Comparison of ENCODE assay signal across 9 mouse cellular contexts in genomic region chr3:52087636-52088280, GRCm38 (mm10). TPM values are rescaled to one million over a fixed set of nuclear protein-coding genes. Genes with fewer than 3 reads are reported as not detected.
DNase-seq lines count a peak whose midpoint lies in the region; ATAC-seq and TF ChIP-seq lines count a peak whose summit lies in the region.
"Had no signal": no experiment of that assay in that cellular context is flagged by ENCODE, and none has a peak within 500 bp of the region (broad histone marks: within the 10 kb centered on the region; RNA-seq: fewer than 3 reads in every experiment).

No protein-coding gene starts in this region.

- WGBS in kidney, embryonic 15.5 days = 68% methylated on average over 7 of the region's 7 CpGs
- WGBS in embryonic facial prominence, embryonic 15.5 days = 69% methylated on average over 7 of the region's 7 CpGs
- 40% methylated on average over 7 of the region's 7 CpGs for WGBS in hindbrain, postnatal 0 days
- WGBS in midbrain, postnatal 0 days = 41% methylated on average over 7 of the region's 7 CpGs

- H3K36me3 ChIP-seq in kidney, embryonic 15.5 days = no peaks in the 10 kb centered on the region
- no peaks in the 10 kb centered on the region for H3K36me3 ChIP-seq in embryonic facial prominence, embryonic 15.5 days
- H3K36me3 ChIP-seq in hindbrain, postnatal 0 days (ENCODE audit: insufficient read depth, low read length) = no peaks in the 10 kb centered on the region
- H3K36me3 ChIP-seq in midbrain, postnatal 0 days (ENCODE audit: insufficient read depth, low read length) = no peaks in the 10 kb centered on the region

- H3K9me3 ChIP-seq in kidney, embryonic 15.5 days (replicated peaks) = no peaks in the 10 kb centered on the region
- H3K9me3 ChIP-seq in embryonic facial prominence, embryonic 15.5 days (replicated peaks) = no peaks in the 10 kb centered on the region
- H3K9me3 ChIP-seq in hindbrain, postnatal 0 days (ENCODE audit: low read length) = no peaks in the 10 kb centered on the region
- no peaks in the 10 kb centered on the region for H3K9me3 ChIP-seq in midbrain, postnatal 0 days (ENCODE audit: low read length)

- no peak overlapping the region for H3K4me2 ChIP-seq in kidney, embryonic 15.5 days
- no peak overlapping the region for H3K4me2 ChIP-seq in embryonic facial prominence, embryonic 15.5 days (replicated peaks)
- peak overlapping the region; percentile 46; the same call in 1 of the 2 replicates for H3K4me2 ChIP-seq in hindbrain, postnatal 0 days (ENCODE audit: low read depth, low read length)
- no peak overlapping the region for H3K4me2 ChIP-seq in midbrain, postnatal 0 days (ENCODE audit: low read depth, low read length, poor library complexity, severe bottlenecking)

- no peaks in the 10 kb centered on the region for H3K27me3 ChIP-seq in kidney, embryonic 15.5 days
- H3K27me3 ChIP-seq in embryonic facial prominence, embryonic 15.5 days = no peaks in the 10 kb centered on the region
- no peaks in the 10 kb centered on the region for H3K27me3 ChIP-seq in hindbrain, postnatal 0 days (ENCODE audit: insufficient read depth, low read length)
- H3K27me3 ChIP-seq in midbrain, postnatal 0 days (ENCODE audit: insufficient read depth, low read length) = no peaks in the 10 kb centered on the region
- H3K27me3 ChIP-seq: Patski had no signal

- H3K27ac ChIP-seq in kidney, embryonic 15.5 days = peak overlapping the region; percentile 87
- H3K27ac ChIP-seq in embryonic facial prominence, embryonic 15.5 days (replicated peaks) = peak overlapping the region; percentile 71
- H3K27ac ChIP-seq in hindbrain, postnatal 0 days = peak overlapping the region; percentile 73
- H3K27ac ChIP-seq in midbrain, postnatal 0 days (ENCODE audit: low read depth, low read length) = peak overlapping the region; percentile 67

- H3K9ac ChIP-seq in kidney, embryonic 15.5 days = 0 out of 2 replicates have a peak overlapping the region, but pooled peaks have one; percentile 33
- H3K9ac ChIP-seq in embryonic facial prominence, embryonic 15.5 days = no peak overlapping the region
- no peak overlapping the region; the same call in 1 of the 2 replicates for H3K9ac ChIP-seq in hindbrain, postnatal 0 days (replicated peaks; ENCODE audit: low read length)
- H3K9ac ChIP-seq in midbrain, postnatal 0 days (replicated peaks; ENCODE audit: low read length, poor library complexity, severe bottlenecking) = no peak overlapping the region

- ATAC-seq in kidney, embryonic 15.5 days (replicated peaks; ENCODE audit: low FRiP score) = no peak; the same call in 1 of the 2 replicates
- ATAC-seq in embryonic facial prominence, embryonic 15.5 days (ENCODE audit: insufficient number of reproducible peaks, low FRiP score, low TSS enrichment, low read depth) = no peak
- ATAC-seq in hindbrain, postnatal 0 days = peak; percentile 24; the same call in 1 of the 2 replicates
- no peak; the same call in 1 of the 2 replicates for ATAC-seq in midbrain, postnatal 0 days (ENCODE audit: low FRiP score)
- ATAC-seq in erythroblast, adult 5-6 weeks (replicated peaks; ENCODE audit: low FRiP score, poor library complexity, severe bottlenecking) = no peak

- peaks cover 62% of the 10 kb centered on the region for H3K4me1 ChIP-seq in kidney, embryonic 15.5 days
- H3K4me1 ChIP-seq in embryonic facial prominence, embryonic 15.5 days = peaks cover 31% of the 10 kb centered on the region
- H3K4me1 ChIP-seq in hindbrain, postnatal 0 days (ENCODE audit: insufficient read depth, low read length) = peaks cover 20% of the 10 kb centered on the region; the same call in 1 of the 2 replicates
- peaks cover 14% of the 10 kb centered on the region; the same call in 1 of the 2 replicates for H3K4me1 ChIP-seq in midbrain, postnatal 0 days (ENCODE audit: insufficient read depth, low read length)

- no peak for TF ChIP-seq CTCF in hindbrain, postnatal 0 days (IDR thresholded peaks at IDR 0.05; ENCODE audit: low read depth)
- TF ChIP-seq CTCF in midbrain, postnatal 0 days (IDR thresholded peaks at IDR 0.05) = no peak

- DNase-seq in kidney, postnatal 4 days = no peak
- DNase-seq in hindbrain, postnatal 0 days (ENCODE audit: low spot score) = no peak
- no peak for DNase-seq in midbrain, postnatal 0 days (ENCODE audit: low spot score)
- no peak for DNase-seq in layer of hippocampus, postnatal 25 days (ENCODE audit: extremely low spot score in 1 of 2, low spot score in 1 of 2)
- no peak for DNase-seq in urinary bladder, postnatal 36 days (ENCODE audit: low spot score in 2 of 2)

- no peak overlapping the region for H3K4me3 ChIP-seq in kidney, embryonic 15.5 days (replicated peaks)
- no peak overlapping the region for H3K4me3 ChIP-seq in embryonic facial prominence, embryonic 15.5 days (replicated peaks)
- no peak overlapping the region for H3K4me3 ChIP-seq in hindbrain, postnatal 0 days (ENCODE audit: low read length)
- H3K4me3 ChIP-seq in midbrain, postnatal 0 days (ENCODE audit: low read depth, low read length) = no peak overlapping the region

RNA-seq across cellular contexts. Expression of gene Maml3, which starts 17.1 kb away (rescaled TPM):
- 6.2 and 7.8 TPM in 2 replicates for polyA plus RNA-seq in kidney, embryonic 15.5 days (2015; fragmentation: Nextera tagmentation; extraction: Ambion mirVana)
- polyA plus RNA-seq in embryonic facial prominence, embryonic 15.5 days (2015; fragmentation: Nextera tagmentation; extraction: Ambion mirVana) = 6.5 TPM in 2 replicates
- total RNA-seq in hindbrain, postnatal 0 days (2014; rRNA removed) = 18.0 and 18.8 TPM in 2 replicates
- 4.3 and 4.8 TPM in 2 replicates for polyA plus RNA-seq in hindbrain, postnatal 0 days (2015; fragmentation: Nextera tagmentation; extraction: Ambion mirVana)
- 17.8 and 20.2 TPM in 2 replicates for total RNA-seq in midbrain, postnatal 0 days (2014; rRNA removed)
- 3.4 and 3.9 TPM in 2 replicates for polyA plus RNA-seq in midbrain, postnatal 0 days (2015; fragmentation: Nextera tagmentation; extraction: Ambion mirVana)
- total RNA-seq in erythroblast, adult 5-6 weeks (2015; ENCODE audit: low replicate concordance) = 1.7 and 3.3 TPM in 2 replicates
- 0.84 and 1.3 TPM in 2 replicates for total RNA-seq in erythroblast, adult 5-6 weeks (2017; ENCODE audit: low replicate concordance)
- total RNA-seq in layer of hippocampus, postnatal 25 days (2021) = 10 to 100 TPM in 1 of 2 experiments, 1 to 10 TPM in 1; 7.3 to 10.0 TPM
